Mouse (Mus musculus): ENCODE data around the gene Zfp541.

Zfp541 gene

GRCm38 (mm10) chr7:16080581-16080980 lies 19.0 kb downstream of the Zfp541 start:
- DNase-seq (ENCODE audit: low spot score in 2 of 2) = no peak

GRCm38 (mm10) chr7:16083361-16083760 lies 21.7 kb downstream of the Zfp541 start:
- no peak for DNase-seq (ENCODE audit: low spot score in 2 of 2)

GRCm38 (mm10) chr7:16087587-16087986 lies 26.0 kb downstream of the Zfp541 start:
- DNase-seq (ENCODE audit: low spot score in 2 of 2) = no peak

GRCm38 (mm10) chr7:16094592-16094991 lies 33.0 kb downstream of the Zfp541 start:
- DNase-seq (ENCODE audit: low spot score in 2 of 2) = no peak

- peak; percentile 95 to 98 for DNase-seq (ENCODE audit: low spot score in 2 of 2)
Observed at GRCm38 (mm10) chr7:16098021-16099017, 36.7 kb downstream of the Zfp541 start, which contains the start of gene Napa. TSS of gene Napa (plus strand) at chr7:16098458.

GRCm38 (mm10) chr7:16099901-16100300 lies 38.3 kb downstream of the Zfp541 start:
- DNase-seq (ENCODE audit: low spot score in 2 of 2) = no peak

GRCm38 (mm10) chr7:16101081-16101480 lies 39.5 kb downstream of the Zfp541 start:
- no peak for DNase-seq (ENCODE audit: low spot score in 2 of 2)

- no peak for DNase-seq (ENCODE audit: low spot score in 2 of 2)
Observed at GRCm38 (mm10) chr7:16101726-16102475, 40.3 kb downstream of the Zfp541 start.

GRCm38 (mm10) chr7:16102686-16103226 lies 41.1 kb downstream of the Zfp541 start:
- no peak for DNase-seq (ENCODE audit: low spot score in 2 of 2)

- peak in 1 of 2 experiments; percentile 56 for DNase-seq (ENCODE audit: low spot score in 2 of 2)
Observed at GRCm38 (mm10) chr7:16103760-16104159, 42.1 kb downstream of the Zfp541 start.

- no peak for DNase-seq (ENCODE audit: low spot score in 2 of 2)
Observed at GRCm38 (mm10) chr7:16104611-16105388, 43.2 kb downstream of the Zfp541 start.

- no peak for DNase-seq (ENCODE audit: low spot score in 2 of 2)
Observed at GRCm38 (mm10) chr7:16108886-16109542, 47.4 kb downstream of the Zfp541 start.

- no peak for DNase-seq (ENCODE audit: low spot score in 2 of 2)
Observed at GRCm38 (mm10) chr7:16110158-16110557, 48.5 kb downstream of the Zfp541 start.

- DNase-seq (ENCODE audit: low spot score in 2 of 2) = no peak
Observed at GRCm38 (mm10) chr7:16111284-16112090, 49.9 kb downstream of the Zfp541 start.

- no peak for DNase-seq (ENCODE audit: low spot score in 2 of 2)
Observed at GRCm38 (mm10) chr7:16116418-16116817, 54.8 kb downstream of the Zfp541 start.

GRCm38 (mm10) chr7:16117100-16117499 lies 55.5 kb downstream of the Zfp541 start:
- DNase-seq (ENCODE audit: low spot score in 2 of 2) = no peak

- peak; percentile 90 to 92 for DNase-seq (ENCODE audit: low spot score in 2 of 2)
Observed at GRCm38 (mm10) chr7:16119569-16120261, 58.1 kb downstream of the Zfp541 start, which contains the start of gene Kptn. TSS of gene Kptn (plus strand) at chr7:16119895.

- no peak for DNase-seq (ENCODE audit: low spot score in 2 of 2)
Observed at GRCm38 (mm10) chr7:16120262-16120600, 58.6 kb downstream of the Zfp541 start.

- no peak for DNase-seq (ENCODE audit: low spot score in 2 of 2)
Observed at GRCm38 (mm10) chr7:16125829-16126228, 64.2 kb downstream of the Zfp541 start.
